Mouse (Mus musculus): ENCODE results near the gene Pdik1l. TPM values are rescaled to one million over a fixed set of nuclear protein-coding genes. Genes with fewer than 3 reads are reported as not detected.

Pdik1l gene
- polyA plus RNA-seq, 2 experiments = 9.6 to 18.4 TPM

GRCm38 (mm10) chr4:134234876-134235275, 52.8 kb downstream of the Pdik1l start:
- ATAC-seq (ENCODE audit: low FRiP score, low read depth) (no peak), DNase-seq (ENCODE audit: low spot score) (no peak)
- H3K9me3 ChIP-seq (ENCODE audit: control insufficient read depth, low read length) = no peaks in the 10 kb centered on the region
- no peak overlapping the region for H3K9ac ChIP-seq (ENCODE audit: low read depth, low read length, severe bottlenecking)
- H3K36me3 ChIP-seq (ENCODE audit: control insufficient read depth, insufficient read depth, low read length) = no peaks in the 10 kb centered on the region
- H3K4me2 ChIP-seq (replicated peaks; ENCODE audit: low read depth, low read length, severe bottlenecking) = no peak overlapping the region
- peaks cover 21% of the 10 kb centered on the region for H3K27me3 ChIP-seq (ENCODE audit: control insufficient read depth, insufficient read depth, low read length)
- no peak overlapping the region for H3K4me3 ChIP-seq (replicated peaks; ENCODE audit: low read length)
- H3K4me1 ChIP-seq (ENCODE audit: control insufficient read depth, insufficient read depth, low read length) = 0 out of 2 replicates have a peak, but pooled peaks cover 6% of the 10 kb centered on the region
- TF ChIP-seq POLR2A (IDR thresholded peaks at IDR 0.05; ENCODE audit: borderline replicate concordance, extremely low read depth, insufficient read depth, insufficient read length) = no peak
- WGBS = 83% methylated on average over 5 of the region's 5 CpGs
- H3K27ac ChIP-seq (replicated peaks; ENCODE audit: low read depth, low read length) = no peak overlapping the region

DNA sequence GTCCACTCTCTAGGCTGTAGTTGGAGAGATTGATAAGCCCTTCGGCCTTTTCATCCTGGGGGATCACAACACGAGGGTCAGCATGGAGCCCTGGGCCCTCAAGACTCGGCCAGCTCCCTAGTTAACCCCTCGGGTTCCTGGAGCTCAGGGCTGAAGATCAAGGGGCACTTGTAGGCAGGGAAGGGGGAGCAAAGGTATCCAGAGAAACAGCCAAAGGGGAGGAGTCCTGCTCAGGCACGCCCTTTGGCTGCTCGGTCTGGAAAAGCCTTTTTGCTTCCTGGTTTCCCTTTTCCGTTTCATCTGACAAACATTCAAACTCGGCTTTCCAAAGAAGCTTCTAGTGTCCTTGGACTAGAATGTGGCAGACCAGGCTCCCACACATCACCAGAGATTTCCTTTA, 57.3 kb downstream of the Pdik1l start:
- Histone ChIP-seq H3K27ac (replicated peaks; ENCODE audit: low read depth, low read length) (no peak overlapping the region), H3K4me3 (replicated peaks; ENCODE audit: low read length) (no peak overlapping the region), H3K36me3 (ENCODE audit: control insufficient read depth, insufficient read depth, low read length) (no peaks in the 10 kb centered on the region), H3K9me3 (ENCODE audit: control insufficient read depth, low read length) (no peaks in the 10 kb centered on the region), H3K4me1 (ENCODE audit: control insufficient read depth, insufficient read depth, low read length) (no peaks in the 10 kb centered on the region), H3K27me3 (ENCODE audit: control insufficient read depth, insufficient read depth, low read length) (no peaks in the 10 kb centered on the region), H3K9ac (ENCODE audit: low read depth, low read length, severe bottlenecking) (no peak overlapping the region), H3K4me2 (replicated peaks; ENCODE audit: low read depth, low read length, severe bottlenecking) (no peak overlapping the region)
- TF ChIP-seq POLR2A (IDR thresholded peaks at IDR 0.05; ENCODE audit: borderline replicate concordance, extremely low read depth, insufficient read depth, insufficient read length) = no peak
- WGBS = 31% methylated on average over 8 of the region's 8 CpGs
- ATAC-seq (ENCODE audit: low FRiP score, low read depth) (no peak), DNase-seq (ENCODE audit: low spot score) (no peak)

GRCm38 (mm10) chr4:134227194-134227593, 60.5 kb downstream of the Pdik1l start, which contains the start of gene Catsper4:
Gene Catsper4 (minus strand): TSS chr4:134227383.
- Histone ChIP-seq H3K4me1 (ENCODE audit: control insufficient read depth, insufficient read depth, low read length) (no peaks in the 10 kb centered on the region), H3K9me3 (ENCODE audit: control insufficient read depth, low read length) (no peaks in the 10 kb centered on the region), H3K27ac (replicated peaks; ENCODE audit: low read depth, low read length) (no peak within 1 kb of the TSS), H3K9ac (ENCODE audit: low read depth, low read length, severe bottlenecking) (no peak within 1 kb of the TSS), H3K36me3 (ENCODE audit: control insufficient read depth, insufficient read depth, low read length) (no peaks in the 10 kb centered on the region), H3K4me2 (replicated peaks; ENCODE audit: low read depth, low read length, severe bottlenecking) (no peak within 1 kb of the TSS), H3K27me3 (ENCODE audit: control insufficient read depth, insufficient read depth, low read length) (no peaks in the 10 kb centered on the region), H3K4me3 (replicated peaks; ENCODE audit: low read length) (no peak within 1 kb of the TSS)
- DNase-seq (ENCODE audit: low spot score) (no peak), ATAC-seq (ENCODE audit: low FRiP score, low read depth) (no peak)
- TF ChIP-seq POLR2A (IDR thresholded peaks at IDR 0.05; ENCODE audit: borderline replicate concordance, extremely low read depth, insufficient read depth, insufficient read length) = no peak
- WGBS = 72% methylated on average over 8 of the region's 8 CpGs

Other genes with a start within 250 kb of the Pdik1l start
- 0.04 and 0.08 TPM in 2 replicates for gene Zfp683, start 234.1 kb downstream of the Pdik1l start, polyA plus RNA-seq (2012; rRNA removed)
- not detected in 2 replicates for gene Zfp683, start 234.1 kb downstream of the Pdik1l start, polyA plus RNA-seq (2014; fragmentation: Nextera tagmentation; extraction: Ambion mirVana)
- 8.2 and 11.3 TPM in 2 replicates for gene Crybg2, start 227.1 kb downstream of the Pdik1l start, polyA plus RNA-seq (2012; rRNA removed)
- gene Crybg2, start 227.1 kb downstream of the Pdik1l start, polyA plus RNA-seq (2014; fragmentation: Nextera tagmentation; extraction: Ambion mirVana) = 12.3 and 12.4 TPM in 2 replicates
- gene Cd52, start 192.8 kb downstream of the Pdik1l start, polyA plus RNA-seq (2012; rRNA removed) = 9.0 and 10.3 TPM in 2 replicates
- gene Cd52, start 192.8 kb downstream of the Pdik1l start, polyA plus RNA-seq (2014; fragmentation: Nextera tagmentation; extraction: Ambion mirVana) = 15.5 and 18.1 TPM in 2 replicates
- 21.9 and 24.1 TPM in 2 replicates for gene Ubxn11, start 185.3 kb downstream of the Pdik1l start, polyA plus RNA-seq (2012; rRNA removed)
- gene Ubxn11, start 185.3 kb downstream of the Pdik1l start, polyA plus RNA-seq (2014; fragmentation: Nextera tagmentation; extraction: Ambion mirVana) = 7.6 and 12.0 TPM in 2 replicates
- gene Sh3bgrl3, start 159.1 kb downstream of the Pdik1l start, polyA plus RNA-seq (2012; rRNA removed) = 325 and 365 TPM in 2 replicates
- gene Sh3bgrl3, start 159.1 kb downstream of the Pdik1l start, polyA plus RNA-seq (2014; fragmentation: Nextera tagmentation; extraction: Ambion mirVana) = 532 and 538 TPM in 2 replicates
- gene Cep85, start 100.8 kb downstream of the Pdik1l start, polyA plus RNA-seq (2012; rRNA removed) = 22.4 and 32.2 TPM in 2 replicates
- 40.3 and 46.5 TPM in 2 replicates for gene Cep85, start 100.8 kb downstream of the Pdik1l start, polyA plus RNA-seq (2014; fragmentation: Nextera tagmentation; extraction: Ambion mirVana)
- gene Gm7534, start 84.9 kb downstream of the Pdik1l start, polyA plus RNA-seq (2012; rRNA removed) = not detected in 2 replicates
- not detected in 2 replicates for gene Gm7534, start 84.9 kb downstream of the Pdik1l start, polyA plus RNA-seq (2014; fragmentation: Nextera tagmentation; extraction: Ambion mirVana)
- gene Catsper4, start 60.5 kb downstream of the Pdik1l start, polyA plus RNA-seq (2012; rRNA removed) = 0.06 and 0.16 TPM in 2 replicates
- gene Catsper4, start 60.5 kb downstream of the Pdik1l start, polyA plus RNA-seq (2014; fragmentation: Nextera tagmentation; extraction: Ambion mirVana) = not detected in 2 replicates
- 2.8 and 3.3 TPM in 2 replicates for gene Cnksr1, start 49.5 kb downstream of the Pdik1l start, polyA plus RNA-seq (2012; rRNA removed)
- 2.0 TPM in 2 replicates for gene Cnksr1, start 49.5 kb downstream of the Pdik1l start, polyA plus RNA-seq (2014; fragmentation: Nextera tagmentation; extraction: Ambion mirVana)
- 0.10 TPM in 1 of 2 replicates, not detected in the other for gene E130218I03Rik, start 44.2 kb downstream of the Pdik1l start, polyA plus RNA-seq (2012; rRNA removed)
- 0.67 and 0.76 TPM in 2 replicates for gene E130218I03Rik, start 44.2 kb downstream of the Pdik1l start, polyA plus RNA-seq (2014; fragmentation: Nextera tagmentation; extraction: Ambion mirVana)
- gene Zfp593, start 42.3 kb downstream of the Pdik1l start, polyA plus RNA-seq (2012; rRNA removed) = 15.8 and 18.1 TPM in 2 replicates
- gene Zfp593, start 42.3 kb downstream of the Pdik1l start, polyA plus RNA-seq (2014; fragmentation: Nextera tagmentation; extraction: Ambion mirVana) = 17.3 and 18.9 TPM in 2 replicates
- gene Gm30191, start 41.0 kb downstream of the Pdik1l start, polyA plus RNA-seq (2012; rRNA removed) = not detected in 2 replicates
- gene Gm30191, start 41.0 kb downstream of the Pdik1l start, polyA plus RNA-seq (2014; fragmentation: Nextera tagmentation; extraction: Ambion mirVana) = not detected in 2 replicates
- 9.7 and 13.1 TPM in 2 replicates for gene Grrp1, start 33.8 kb downstream of the Pdik1l start, polyA plus RNA-seq (2012; rRNA removed)
- 5.2 and 5.4 TPM in 2 replicates for gene Grrp1, start 33.8 kb downstream of the Pdik1l start, polyA plus RNA-seq (2014; fragmentation: Nextera tagmentation; extraction: Ambion mirVana)
- 4.3 and 5.1 TPM in 2 replicates for gene Trim63, start 27.2 kb upstream of the Pdik1l start, polyA plus RNA-seq (2012; rRNA removed)
- gene Trim63, start 27.2 kb upstream of the Pdik1l start, polyA plus RNA-seq (2014; fragmentation: Nextera tagmentation; extraction: Ambion mirVana) = 1.3 and 1.4 TPM in 2 replicates
- gene Slc30a2, start 55.3 kb upstream of the Pdik1l start, polyA plus RNA-seq (2012; rRNA removed) = 0.76 and 0.78 TPM in 2 replicates
- 0.21 and 0.54 TPM in 2 replicates for gene Slc30a2, start 55.3 kb upstream of the Pdik1l start, polyA plus RNA-seq (2014; fragmentation: Nextera tagmentation; extraction: Ambion mirVana)
- 10.0 and 14.2 TPM in 2 replicates for gene Extl1, start 96.0 kb upstream of the Pdik1l start, polyA plus RNA-seq (2012; rRNA removed)
- gene Extl1, start 96.0 kb upstream of the Pdik1l start, polyA plus RNA-seq (2014; fragmentation: Nextera tagmentation; extraction: Ambion mirVana) = 7.2 TPM in 2 replicates
- 25.9 and 30.2 TPM in 2 replicates for gene Pafah2, start 108.4 kb upstream of the Pdik1l start, polyA plus RNA-seq (2012; rRNA removed)
- 14.3 and 17.1 TPM in 2 replicates for gene Pafah2, start 108.4 kb upstream of the Pdik1l start, polyA plus RNA-seq (2014; fragmentation: Nextera tagmentation; extraction: Ambion mirVana)
- 246 and 428 TPM in 2 replicates for gene Stmn1, start 180.4 kb upstream of the Pdik1l start, polyA plus RNA-seq (2012; rRNA removed)
- gene Stmn1, start 180.4 kb upstream of the Pdik1l start, polyA plus RNA-seq (2014; fragmentation: Nextera tagmentation; extraction: Ambion mirVana) = 1,273 and 1,449 TPM in 2 replicates
- gene Paqr7, start 208.8 kb upstream of the Pdik1l start, polyA plus RNA-seq (2012; rRNA removed) = 5.9 and 8.2 TPM in 2 replicates
- 2.3 and 2.9 TPM in 2 replicates for gene Paqr7, start 208.8 kb upstream of the Pdik1l start, polyA plus RNA-seq (2014; fragmentation: Nextera tagmentation; extraction: Ambion mirVana)
- 6.7 and 10.3 TPM in 2 replicates for gene Aunip, start 223.1 kb upstream of the Pdik1l start, polyA plus RNA-seq (2012; rRNA removed)
- gene Aunip, start 223.1 kb upstream of the Pdik1l start, polyA plus RNA-seq (2014; fragmentation: Nextera tagmentation; extraction: Ambion mirVana) = 3.5 and 3.6 TPM in 2 replicates
- gene Mtfr1l, start 247.5 kb upstream of the Pdik1l start, polyA plus RNA-seq (2012; rRNA removed) = 111 and 132 TPM in 2 replicates
- gene Mtfr1l, start 247.5 kb upstream of the Pdik1l start, polyA plus RNA-seq (2014; fragmentation: Nextera tagmentation; extraction: Ambion mirVana) = 123 and 140 TPM in 2 replicates

Data from limb, embryonic 14.5 days (tissue).